Mouse (Mus musculus) midbrain, embryonic 16.5 days (tissue): Measurements from ENCODE around the gene Hint2. TPM values are rescaled to one million over a fixed set of nuclear protein-coding genes. Genes with fewer than 3 reads are reported as not detected.

Experiments used
- ATAC-seq: fragments of 200-750 bp; cut with Nextera tagmentation; 2 replicates; pipeline ENCODE4 v1.8.0; 2017; ENCODE audit warnings: moderate TSS enrichment
- H3K27ac ChIP-seq: fragments of 300-500 bp; sonication (generic); 2 replicates; pipeline ENCODE4 v1.5.1; 2014; ENCODE audit warnings: mild to moderate bottlenecking, low read length, mixed read lengths
- H3K27me3 ChIP-seq: fragments of 300-500 bp; sonication (generic); 2 replicates; pipeline ENCODE4 v1.6.1; 2014; ENCODE audit warnings: low read depth, low read length, mixed read lengths; ENCODE audit not compliant: control insufficient read depth, insufficient read depth
- H3K36me3 ChIP-seq: fragments of 300-500 bp; sonication (generic); 2 replicates; pipeline ENCODE4 v1.6.1; 2014; ENCODE audit warnings: mild to moderate bottlenecking, low read length, moderate library complexity, mixed read lengths; ENCODE audit not compliant: control insufficient read depth, insufficient read depth
- H3K4me1 ChIP-seq: fragments of 300-500 bp; sonication (generic); 2 replicates; pipeline ENCODE4 v1.6.1; 2014; ENCODE audit warnings: mild to moderate bottlenecking, low read length, mixed read lengths; ENCODE audit not compliant: control insufficient read depth, insufficient read depth
- H3K4me2 ChIP-seq: fragments of 300-500 bp; sonication (generic); 2 replicates; pipeline ENCODE4 v1.6.1; 2014; ENCODE audit warnings: mild to moderate bottlenecking, low read length, mixed read lengths
- H3K4me3 ChIP-seq: fragments of 300-500 bp; sonication (generic); 2 replicates; pipeline ENCODE4 v1.5.1; 2014; ENCODE audit warnings: low read depth, mild to moderate bottlenecking, low read length, moderate library complexity, mixed read lengths
- H3K9ac ChIP-seq: fragments of 300-500 bp; sonication (generic); 2 replicates; pipeline ENCODE4 v1.6.1; 2014; ENCODE audit warnings: low read depth, low read length, mixed read lengths
- H3K9me3 ChIP-seq: fragments of 300-500 bp; sonication (generic); replicated peaks from 2 replicates; pipeline ENCODE4 v1.6.1; 2014; ENCODE audit warnings: mild to moderate bottlenecking, low read length, mixed read lengths; ENCODE audit not compliant: control insufficient read depth, poor library complexity, severe bottlenecking
- WGBS: fragments of 180-500 bp; shearing (Covaris S2); extraction: QIAGEN DNeasy Blood & Tissue Kit; methylation state at CpG from one replicate; pipeline ENCODE4 v1.1.7; 2014; 5-methylcytosine and 5-hydroxymethylcytosine counted together
- polyA plus RNA-seq: library from polyadenylated mRNA; unstranded; fragments of >200 nt; fragmentation: Nextera tagmentation; extraction: Ambion mirVana; gene quantifications from 2 replicates; pipeline ENCODE4 v1.2.1, GENCODE M21; 2015

Gene Hint2
- polyA plus RNA-seq, 1 experiment from 2014 or later: 57.9 TPM

DNA sequence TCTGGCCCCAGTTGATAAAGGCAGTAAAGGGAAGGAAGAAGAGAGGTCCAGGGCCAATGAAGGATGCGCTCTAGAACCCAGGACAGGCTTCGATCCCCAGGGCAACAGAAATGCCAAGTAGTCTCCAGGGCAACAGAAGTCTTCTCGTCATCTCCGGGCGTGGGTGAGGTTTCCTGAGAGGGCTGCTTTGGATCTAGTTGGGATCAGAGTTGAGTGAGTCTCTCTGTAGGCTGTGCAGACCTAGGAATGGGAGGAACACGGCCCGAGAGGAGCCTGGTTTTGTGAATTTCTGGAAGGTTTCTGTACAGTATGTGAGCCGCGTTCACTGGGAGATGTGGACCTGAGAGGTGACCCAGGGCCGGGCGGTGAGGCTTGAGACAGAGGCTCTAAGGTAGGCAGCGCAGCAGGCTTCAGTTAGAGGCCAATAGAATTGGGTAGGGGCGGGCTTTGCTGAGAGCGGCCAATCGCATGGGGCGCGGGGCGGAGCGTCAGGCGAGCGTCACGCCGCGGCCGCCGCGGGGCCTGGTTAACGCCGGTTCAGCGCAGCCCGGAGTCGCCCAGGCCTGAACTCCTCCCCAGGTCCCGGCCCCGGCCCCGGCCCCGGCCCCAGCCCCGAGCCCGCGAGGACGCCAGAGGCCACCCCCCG, 12.6 kb upstream of the Hint2 start, which contains the start of the genes Tmem8b and Fam221b:
TSS of gene Tmem8b (plus strand) at position 190 of the 646 bp plus-strand sequence.
TSS of gene Fam221b (minus strand) at position 364 of the 646 bp plus-strand sequence.
- Histone ChIP-seq H3K4me3 (peak within 1 kb of the TSS; percentile 92), H3K4me1 (peaks cover 39% of the 10 kb centered on the region), H3K4me2 (peak within 1 kb of the TSS; percentile 95), H3K27me3 (peaks cover 3% of the 10 kb centered on the region; the same call in 1 of the 2 replicates), H3K9me3 (no peaks in the 10 kb centered on the region), H3K9ac (peak within 1 kb of the TSS; percentile 98), H3K27ac (peak within 1 kb of the TSS; percentile 73), H3K36me3 (no peaks in the 10 kb centered on the region)
- under 1% methylated on average over 31 of the region's 41 CpGs for WGBS
- ATAC-seq: peak; percentile 94

DNA sequence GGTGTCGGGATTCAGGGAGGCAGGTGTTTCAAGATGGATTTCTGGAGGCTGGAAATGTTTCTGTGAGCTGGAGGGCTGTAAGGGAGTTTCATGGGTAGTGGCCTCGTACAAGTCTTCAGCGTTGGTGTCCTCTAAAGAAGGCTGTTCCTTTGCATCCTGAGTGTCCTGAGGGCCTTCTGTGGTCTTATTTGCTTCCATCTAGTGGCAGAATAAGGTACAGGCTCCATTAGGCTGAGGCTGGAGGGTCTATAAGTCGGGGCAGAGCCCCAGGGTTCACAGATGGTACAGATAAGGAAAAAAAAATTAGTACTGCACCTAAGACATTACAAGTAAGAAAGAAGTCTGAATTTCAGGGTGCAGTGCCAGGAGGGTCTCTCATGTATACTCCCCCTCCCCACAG, 10.1 kb upstream of the Hint2 start:
- Histone ChIP-seq H3K4me2 (no peak overlapping the region), H3K9ac (no peak overlapping the region), H3K9me3 (no peaks in the 10 kb centered on the region), H3K36me3 (no peaks in the 10 kb centered on the region), H3K4me1 (peaks cover 23% of the 10 kb centered on the region), H3K4me3 (no peak overlapping the region), H3K27me3 (peaks cover 21% of the 10 kb centered on the region), H3K27ac (no peak overlapping the region)
- WGBS: 24% methylated on average over 4 of the region's 4 CpGs
- no peak for ATAC-seq

DNA sequence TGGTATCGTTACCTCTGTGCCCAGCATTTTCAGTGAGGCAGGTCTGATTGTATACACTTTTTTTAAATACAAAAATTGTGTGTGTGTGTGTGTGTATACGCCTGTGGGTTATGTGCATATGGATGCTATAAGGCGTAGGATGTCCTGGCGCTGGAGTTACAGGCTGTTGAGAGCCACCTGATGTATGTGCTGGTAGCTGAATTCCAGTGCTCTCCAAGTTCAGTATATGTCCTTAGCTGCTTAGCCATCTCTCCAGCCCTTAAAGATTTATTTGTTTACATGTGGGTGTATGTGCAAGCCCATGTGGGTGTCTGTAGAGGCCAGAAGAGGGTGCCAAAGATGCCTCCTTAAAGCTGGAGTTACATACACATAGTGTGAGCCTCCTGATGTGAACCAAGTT, 880 bp upstream of the Hint2 start:
- peak overlapping the region; percentile 86 for H3K4me3 ChIP-seq
- peaks cover 5% of the 10 kb centered on the region; the same call in 1 of the 2 replicates for H3K27me3 ChIP-seq
- 58% methylated on average over 4 of the region's 4 CpGs for WGBS
- no peaks in the 10 kb centered on the region for H3K36me3 ChIP-seq
- no peaks in the 10 kb centered on the region for H3K9me3 ChIP-seq
- peaks cover 5% of the 10 kb centered on the region; the same call in 1 of the 2 replicates for H3K4me1 ChIP-seq
- no peak overlapping the region for H3K27ac ChIP-seq
- no peak overlapping the region for H3K9ac ChIP-seq
- ATAC-seq: no peak
- peak overlapping the region; percentile 45 for H3K4me2 ChIP-seq

DNA sequence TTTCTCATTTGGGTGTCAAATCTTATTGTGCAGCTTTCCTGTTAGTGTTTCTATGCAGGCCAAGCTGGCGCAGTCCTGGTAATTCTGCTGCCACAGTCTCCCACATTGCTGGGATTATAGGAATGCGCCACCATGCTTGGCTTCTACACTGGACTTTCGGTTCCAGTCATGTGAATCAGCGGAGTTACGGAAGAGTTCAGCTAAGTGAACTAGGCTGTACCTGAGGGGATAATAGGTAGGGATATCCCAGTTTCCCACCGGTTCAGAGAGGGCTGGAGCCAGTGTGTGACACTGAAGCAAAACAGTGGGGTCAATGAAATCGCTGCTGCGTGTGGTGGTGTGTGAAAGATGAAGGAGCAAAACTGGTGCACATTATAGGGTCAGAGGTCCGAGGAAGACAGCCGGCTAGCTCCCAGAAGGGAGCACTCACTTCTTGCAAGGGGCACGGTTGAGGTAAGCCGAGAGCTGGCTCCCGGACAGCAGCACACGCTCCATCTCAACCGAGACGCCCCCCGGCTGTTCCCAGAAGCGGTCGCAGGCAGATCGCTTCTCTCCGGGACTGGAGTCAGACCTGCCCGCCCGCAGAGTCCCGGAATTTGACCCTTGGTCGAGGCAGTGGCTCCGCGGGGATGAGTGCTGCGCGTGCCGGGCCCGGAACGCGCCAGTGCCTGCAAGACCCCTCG, 469 bp downstream of the Hint2 start:
- Histone ChIP-seq H3K9ac (peak overlapping the region; percentile 92), H3K4me1 (peaks cover 5% of the 10 kb centered on the region; the same call in 1 of the 2 replicates), H3K4me2 (peak overlapping the region; percentile 60), H3K4me3 (peak overlapping the region; percentile 86), H3K27ac (peak overlapping the region; percentile 95), H3K27me3 (no peaks in the 10 kb centered on the region), H3K9me3 (no peaks in the 10 kb centered on the region), H3K36me3 (no peaks in the 10 kb centered on the region)
- 5% methylated on average over 33 of the region's 34 CpGs for WGBS
- ATAC-seq: no peak; the same call in 1 of the 2 replicates

DNA sequence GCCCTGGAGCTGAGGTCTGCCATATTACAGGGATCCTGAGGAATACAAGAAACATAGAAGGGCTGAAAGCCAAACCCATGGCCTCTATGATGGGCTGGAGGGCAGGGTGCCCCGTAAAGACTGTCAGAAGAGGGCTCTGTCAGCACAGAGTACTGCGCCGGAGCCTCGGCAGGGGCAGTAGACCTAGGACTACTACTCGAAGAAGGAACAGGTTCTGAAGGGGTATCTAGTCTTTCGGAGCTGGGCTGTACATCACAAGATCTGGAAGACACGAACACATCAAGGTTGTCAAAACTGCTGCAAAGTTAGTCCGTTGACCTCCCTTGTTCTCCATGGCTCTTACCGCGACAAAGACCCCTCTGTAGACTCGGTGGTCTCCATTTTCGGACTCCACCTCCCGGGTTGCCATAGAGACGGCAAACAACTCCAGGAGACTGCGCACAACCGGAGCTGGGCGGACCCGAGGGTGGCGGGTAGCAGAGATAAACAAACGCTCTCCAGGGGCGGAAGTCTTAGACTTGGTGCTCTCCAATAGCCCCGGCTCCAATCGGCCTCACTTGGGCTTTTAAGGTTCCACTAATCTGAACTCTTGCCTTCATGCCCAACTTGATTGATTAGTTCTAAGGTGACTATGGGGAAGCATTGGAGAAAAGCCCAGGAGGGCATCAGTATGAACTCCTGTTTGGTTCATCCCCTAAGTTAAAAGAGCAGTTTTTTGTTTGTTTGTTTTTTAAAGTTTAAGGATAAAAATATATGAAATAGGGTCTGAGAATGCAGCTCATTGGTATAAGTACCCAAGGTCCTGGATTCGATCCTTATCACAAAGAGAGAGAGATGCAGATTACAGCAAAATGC, 2.9 kb downstream of the Hint2 start, which contains the start of gene Spag8:
TSS of gene Spag8 (minus strand) at position 434 of the 855 bp plus-strand sequence.
- no peak for ATAC-seq
- peaks cover 5% of the 10 kb centered on the region; the same call in 1 of the 2 replicates for H3K4me1 ChIP-seq
- H3K36me3 ChIP-seq: peaks cover 3% of the 10 kb centered on the region; the same call in 1 of the 2 replicates
- H3K27ac ChIP-seq: peak within 1 kb of the TSS; percentile 50
- H3K9ac ChIP-seq: peak within 1 kb of the TSS; percentile 0; the same call in 1 of the 2 replicates
- peak within 1 kb of the TSS; percentile 35 for H3K4me3 ChIP-seq
- peak within 1 kb of the TSS; percentile 56 for H3K4me2 ChIP-seq
- H3K9me3 ChIP-seq: peaks cover 4% of the 10 kb centered on the region; the same call in 1 of the 2 replicates
- no peaks in the 10 kb centered on the region for H3K27me3 ChIP-seq
- 15% methylated on average over 24 of the region's 24 CpGs for WGBS

DNA sequence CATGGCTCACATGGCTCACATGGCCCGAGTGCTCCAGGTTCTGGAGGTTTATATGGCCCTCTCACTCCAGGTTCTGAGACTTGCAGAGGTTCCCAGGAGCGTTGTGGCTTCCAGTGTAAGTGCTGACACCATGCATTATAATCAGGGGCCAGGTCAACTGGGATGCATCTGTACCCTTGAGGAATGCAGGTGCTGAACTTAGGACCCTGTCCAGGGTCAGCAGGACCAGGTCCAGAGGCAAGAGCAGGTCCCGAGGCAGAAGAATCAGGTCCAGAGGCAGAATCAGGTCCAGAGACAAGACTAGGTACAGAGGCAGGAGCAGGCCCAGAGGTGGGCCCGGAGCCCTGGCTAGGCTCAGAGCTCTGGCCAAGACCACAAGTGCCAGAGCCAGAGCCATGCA, 3.5 kb downstream of the Hint2 start:
- peaks cover 4% of the 10 kb centered on the region; the same call in 1 of the 2 replicates for H3K9me3 ChIP-seq
- ATAC-seq: no peak
- H3K9ac ChIP-seq: peak overlapping the region; percentile 0; the same call in 1 of the 2 replicates
- peaks cover 3% of the 10 kb centered on the region; the same call in 1 of the 2 replicates for H3K36me3 ChIP-seq
- H3K4me2 ChIP-seq: peak overlapping the region; percentile 56
- H3K4me1 ChIP-seq: peaks cover 5% of the 10 kb centered on the region; the same call in 1 of the 2 replicates
- H3K4me3 ChIP-seq: peak overlapping the region; percentile 35
- H3K27me3 ChIP-seq: no peaks in the 10 kb centered on the region
- 91% methylated on average over 4 of the region's 4 CpGs for WGBS
- H3K27ac ChIP-seq: peak overlapping the region; percentile 50

DNA sequence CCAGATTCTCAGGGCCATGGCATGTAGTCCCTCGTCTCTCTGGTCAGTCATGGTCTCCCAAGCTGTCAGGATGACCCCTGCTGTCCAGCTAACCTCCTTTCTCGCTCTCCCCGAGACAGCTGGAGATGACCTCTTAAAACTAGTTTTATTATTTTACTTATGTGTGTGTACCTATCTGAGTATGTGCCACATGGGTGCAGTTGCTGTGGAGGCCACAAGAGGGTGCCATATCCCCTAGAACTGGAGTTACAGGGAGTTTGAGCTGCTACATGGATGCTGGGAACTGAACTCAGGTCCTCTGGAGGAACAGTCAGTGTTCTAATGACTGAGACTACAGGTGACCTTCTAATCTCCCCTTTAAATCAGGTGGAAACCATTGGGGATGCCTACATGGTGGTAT, 6.5 kb downstream of the Hint2 start:
- Histone ChIP-seq H3K27me3 (no peaks in the 10 kb centered on the region), H3K9me3 (peaks cover 4% of the 10 kb centered on the region; the same call in 1 of the 2 replicates), H3K36me3 (peaks cover 5% of the 10 kb centered on the region), H3K27ac (no peak overlapping the region), H3K4me2 (no peak overlapping the region), H3K4me1 (peaks cover 2% of the 10 kb centered on the region; the same call in 1 of the 2 replicates), H3K9ac (no peak overlapping the region), H3K4me3 (no peak overlapping the region)
- no peak for ATAC-seq
- WGBS: 93% methylated on average over 3 of the region's 3 CpGs

DNA sequence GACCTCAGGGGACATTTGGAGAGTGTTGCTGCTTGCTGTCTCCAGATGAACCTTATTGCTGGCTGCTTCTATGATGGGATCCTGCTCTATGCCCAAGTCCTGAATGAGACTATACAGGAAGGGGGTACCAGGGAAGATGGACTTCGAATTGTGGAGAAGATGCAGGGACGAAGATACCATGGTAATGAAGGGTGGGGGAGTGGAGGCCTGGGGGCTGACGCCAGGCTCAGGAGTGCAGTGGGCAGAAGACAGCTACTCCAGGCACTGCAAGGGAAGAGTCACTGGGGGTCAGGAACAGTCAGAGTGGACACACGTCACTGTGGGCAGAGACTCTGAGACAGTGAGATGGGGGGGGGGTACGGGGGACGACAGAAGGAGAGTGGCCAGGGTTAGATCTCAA, 15.8 kb downstream of the Hint2 start:
- H3K4me3 ChIP-seq: no peak overlapping the region
- WGBS: 89% methylated on average over 6 of the region's 6 CpGs
- H3K4me1 ChIP-seq: no peaks in the 10 kb centered on the region
- no peak overlapping the region for H3K27ac ChIP-seq
- no peak overlapping the region for H3K4me2 ChIP-seq
- no peaks in the 10 kb centered on the region for H3K9me3 ChIP-seq
- no peak overlapping the region for H3K9ac ChIP-seq
- ATAC-seq: no peak
- no peaks in the 10 kb centered on the region for H3K27me3 ChIP-seq
- no peaks in the 10 kb centered on the region for H3K36me3 ChIP-seq
